Mouse (Mus musculus): Measurements from ENCODE around the gene Gnat2.

The Gnat2 gene

DNA sequence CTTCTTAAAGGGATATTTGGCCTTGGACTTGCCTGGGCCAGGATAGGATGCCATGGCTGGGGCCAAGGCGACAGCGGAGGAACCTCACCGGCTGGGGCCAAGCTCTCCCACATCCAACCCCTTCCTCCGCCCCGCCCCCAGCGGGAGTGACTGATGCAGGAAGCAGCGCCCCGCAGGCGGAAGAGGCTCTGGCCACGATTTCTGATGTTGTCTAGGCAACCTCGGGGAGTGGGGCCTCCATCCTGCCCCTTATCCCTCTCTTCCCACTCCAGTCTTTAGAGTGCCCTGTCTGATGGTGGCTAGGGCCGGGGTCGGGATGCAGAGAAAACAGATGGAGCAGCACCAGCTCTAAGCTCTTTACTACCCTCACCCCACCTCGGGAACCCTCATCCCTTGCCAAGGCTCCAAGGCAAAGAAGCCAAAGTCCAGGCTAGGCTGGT is 7.3 kb upstream of the Gnat2 start:
- DNase-seq = peak; percentile 93 to 96

DNA sequence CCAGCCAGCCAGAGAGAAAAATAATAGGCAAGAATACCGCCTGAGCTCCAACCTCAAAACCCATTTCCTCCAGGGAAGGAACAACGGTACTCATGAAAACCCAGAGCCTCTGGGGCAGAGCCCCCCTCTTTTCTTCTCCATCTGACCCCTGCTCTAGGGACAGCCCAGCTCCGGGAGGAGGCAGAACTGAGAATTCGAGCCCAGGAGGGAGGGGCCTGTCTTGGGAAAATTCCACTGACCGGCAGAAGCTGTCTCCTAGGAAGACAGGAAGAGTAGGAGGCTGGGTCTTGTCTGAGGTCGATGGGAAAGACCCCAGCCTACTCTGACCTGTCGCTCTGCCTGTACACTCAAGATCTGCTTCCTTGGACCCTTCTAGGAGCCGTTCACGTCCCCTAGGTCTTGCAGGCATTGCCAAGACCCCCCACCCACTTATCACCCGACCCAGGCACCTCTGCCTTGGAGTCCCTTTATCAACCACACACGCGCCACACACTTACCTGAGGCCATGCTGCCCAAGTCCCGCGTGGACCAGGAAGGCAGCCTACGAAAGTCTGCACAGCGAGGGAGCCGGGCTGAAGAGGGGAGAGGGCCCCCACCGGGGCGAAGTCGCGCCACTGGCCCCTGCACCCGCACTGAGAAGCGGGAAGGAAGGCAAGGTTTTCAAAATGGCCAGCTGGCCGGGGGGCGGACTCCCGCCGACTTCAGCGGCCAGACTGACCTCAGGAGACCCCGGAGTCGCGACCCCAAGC is 6.7 kb upstream of the Gnat2 start:
- DNase-seq = peak; percentile 87 to 90

DNA sequence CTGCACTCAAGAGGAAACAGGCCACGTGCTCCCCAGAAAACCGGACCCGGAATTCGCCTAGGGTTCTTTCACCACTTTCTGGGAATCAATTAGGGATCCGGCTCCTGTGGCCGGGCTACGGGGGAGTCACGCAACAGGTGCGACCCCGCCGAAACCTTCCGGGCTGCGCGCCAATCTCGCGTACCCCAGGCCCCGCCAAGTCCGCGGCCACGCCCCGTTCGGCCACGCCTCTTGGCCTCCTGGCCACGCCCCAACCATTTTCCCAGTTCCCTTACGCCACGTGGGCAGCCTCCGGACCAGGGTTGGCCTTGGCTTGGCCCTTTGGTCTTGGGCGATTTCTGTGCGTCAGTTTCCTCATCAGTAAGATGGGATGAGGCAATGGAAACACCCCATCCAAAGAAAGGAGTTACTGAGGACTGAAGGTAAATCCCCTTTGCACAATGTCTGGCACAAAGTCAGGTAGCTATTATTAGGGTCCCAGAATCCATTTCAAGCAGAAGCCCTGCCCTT is 6.1 kb upstream of the Gnat2 start, which contains the start of gene Ampd2:
TSS of gene Ampd2 (minus strand) at position 182 of the 510 bp plus-strand sequence.
- DNase-seq = peak; percentile 82 to 88

- no peak for DNase-seq
Measured at GRCm38 (mm10) chr3:108087329-108087728, 5.3 kb upstream of the Gnat2 start.

DNA sequence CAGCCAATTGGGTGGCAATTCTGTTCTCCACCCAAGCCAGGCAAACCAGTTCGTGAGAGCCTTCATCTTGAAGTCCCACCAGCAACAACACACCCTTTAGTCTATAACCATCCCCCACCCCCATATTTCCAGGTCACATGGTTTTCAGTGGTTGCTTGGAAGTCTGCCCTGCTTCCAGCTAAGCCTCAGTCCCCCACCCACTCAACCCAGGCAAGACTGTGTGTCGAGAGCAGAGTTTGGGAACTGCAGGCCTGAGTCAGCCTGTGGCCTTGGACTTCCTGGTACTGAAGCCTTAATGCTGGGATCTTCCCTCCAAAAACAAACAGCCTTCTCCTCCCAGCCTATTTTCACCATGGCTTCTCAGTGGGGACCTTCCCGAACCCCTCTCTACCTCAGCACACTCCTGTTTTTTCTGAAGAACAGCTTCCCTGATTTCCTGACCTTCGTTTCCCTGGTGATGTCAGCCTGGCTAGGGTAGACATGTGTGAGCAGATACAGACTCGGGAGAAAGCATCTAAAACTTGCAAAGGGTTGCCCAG is 3.7 kb upstream of the Gnat2 start:
- no peak for DNase-seq

GRCm38 (mm10) chr3:108089916-108090315 is 2.7 kb upstream of the Gnat2 start:
- DNase-seq = no peak

DNA sequence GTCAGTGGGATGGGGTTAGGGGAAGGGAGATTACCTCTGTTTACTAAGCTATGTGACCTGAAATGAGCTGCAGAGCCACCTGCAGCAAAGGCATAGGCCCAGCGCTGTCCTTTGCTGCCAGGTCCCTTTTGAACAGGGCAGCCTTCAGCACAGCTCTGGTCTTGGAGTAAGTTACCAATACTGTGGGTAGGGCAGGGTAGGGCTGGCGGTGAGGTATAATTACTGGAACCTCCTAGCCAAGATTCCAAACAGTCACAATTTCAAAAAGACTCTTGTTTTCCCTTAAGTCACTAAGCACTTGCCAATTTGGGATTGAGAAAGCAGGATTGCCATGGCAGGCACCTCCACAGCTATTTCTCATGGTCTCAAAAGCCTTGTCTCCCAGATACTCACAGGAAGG is 2.0 kb upstream of the Gnat2 start:
- no peak for DNase-seq

GRCm38 (mm10) chr3:108092030-108092429 is 559 bp upstream of the Gnat2 start:
- DNase-seq = no peak

DNA sequence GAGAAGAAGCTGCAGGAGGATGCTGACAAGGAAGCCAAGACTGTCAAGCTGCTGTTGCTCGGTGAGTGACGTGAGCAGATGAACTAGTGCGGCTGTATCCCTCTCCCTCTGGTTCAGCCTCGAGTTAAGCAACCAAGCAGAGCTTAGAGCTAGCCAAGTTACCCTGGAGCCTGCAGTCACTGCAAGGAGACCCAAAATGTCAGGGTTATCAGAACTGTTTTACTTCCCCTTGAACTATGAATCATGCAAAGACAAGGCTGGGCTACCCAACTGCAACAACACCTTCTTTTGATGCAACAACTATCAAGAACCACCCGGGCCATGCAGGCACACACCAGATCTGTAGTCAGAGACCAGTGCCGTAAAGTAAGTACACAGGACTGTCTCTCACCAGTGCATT is 717 bp downstream of the Gnat2 start:
- DNase-seq = no peak

- DNase-seq = no peak
Measured at GRCm38 (mm10) chr3:108094146-108094545, 1.6 kb downstream of the Gnat2 start.

DNA sequence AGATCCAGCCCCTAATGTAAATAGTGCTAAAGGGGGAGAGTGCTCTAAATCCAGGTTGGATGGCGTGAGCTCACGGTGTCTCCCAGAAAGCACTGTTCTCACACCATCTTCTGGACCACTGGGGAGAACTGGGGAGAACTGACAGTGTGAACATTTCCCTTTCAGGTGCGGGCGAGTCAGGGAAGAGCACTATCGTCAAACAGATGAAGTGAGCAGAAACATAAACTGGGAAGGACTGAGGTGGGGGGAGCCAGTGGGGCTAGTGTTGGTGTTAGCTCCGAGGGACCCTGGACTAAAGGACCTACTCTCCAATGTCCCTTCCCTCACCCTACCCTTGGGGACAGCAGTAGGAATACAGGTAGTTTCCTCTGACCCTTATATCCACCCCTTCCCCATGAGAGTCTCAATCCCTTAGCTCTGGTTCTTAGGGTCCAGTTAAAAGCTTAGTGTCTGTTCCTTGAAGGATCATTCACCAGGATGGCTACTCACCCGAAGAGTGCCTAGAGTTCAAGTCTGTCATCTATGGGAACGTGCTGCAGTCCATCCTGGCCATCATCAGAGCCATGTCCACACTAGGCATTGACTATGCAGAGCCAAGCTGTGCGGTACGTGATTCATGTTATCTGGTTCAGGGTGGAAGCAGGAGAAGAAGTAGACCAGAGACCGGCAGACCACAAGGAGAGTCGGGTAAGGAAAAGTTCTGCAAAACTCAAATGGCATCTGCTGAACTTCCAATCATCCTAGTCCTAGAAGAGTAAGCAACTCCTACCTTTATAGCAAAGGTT is 2.6 kb downstream of the Gnat2 start:
- no peak for DNase-seq

GRCm38 (mm10) chr3:108096226-108096625 is 3.6 kb downstream of the Gnat2 start:
- no peak for DNase-seq

- no peak for DNase-seq
Measured at GRCm38 (mm10) chr3:108096726-108097125, 4.1 kb downstream of the Gnat2 start.

DNA sequence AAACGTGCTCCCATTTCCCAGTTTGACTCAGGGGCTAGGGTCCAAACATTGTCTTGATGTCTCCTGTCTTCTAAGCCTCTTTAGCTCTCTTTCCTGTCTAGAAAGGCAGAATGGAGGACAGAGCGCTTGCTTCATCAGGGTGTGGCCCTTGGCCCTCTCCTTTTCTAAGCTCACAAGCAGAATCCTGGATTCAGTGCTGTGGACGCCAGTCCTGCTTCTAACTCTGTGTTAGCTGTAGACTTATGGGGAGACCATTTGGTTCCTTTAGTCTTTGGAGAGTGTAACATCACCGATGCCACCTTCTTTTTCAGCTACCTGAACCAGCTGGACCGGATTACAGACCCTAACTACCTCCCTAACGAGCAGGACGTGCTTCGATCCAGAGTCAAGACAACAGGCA is 5.1 kb downstream of the Gnat2 start:
- no peak for DNase-seq

GRCm38 (mm10) chr3:108098316-108098715 is 5.7 kb downstream of the Gnat2 start:
- DNase-seq = no peak

- no peak for DNase-seq
Measured at GRCm38 (mm10) chr3:108101594-108101993, 9.0 kb downstream of the Gnat2 start.

GRCm38 (mm10) chr3:108102075-108102474 is 9.5 kb downstream of the Gnat2 start:
- no peak for DNase-seq

DNA sequence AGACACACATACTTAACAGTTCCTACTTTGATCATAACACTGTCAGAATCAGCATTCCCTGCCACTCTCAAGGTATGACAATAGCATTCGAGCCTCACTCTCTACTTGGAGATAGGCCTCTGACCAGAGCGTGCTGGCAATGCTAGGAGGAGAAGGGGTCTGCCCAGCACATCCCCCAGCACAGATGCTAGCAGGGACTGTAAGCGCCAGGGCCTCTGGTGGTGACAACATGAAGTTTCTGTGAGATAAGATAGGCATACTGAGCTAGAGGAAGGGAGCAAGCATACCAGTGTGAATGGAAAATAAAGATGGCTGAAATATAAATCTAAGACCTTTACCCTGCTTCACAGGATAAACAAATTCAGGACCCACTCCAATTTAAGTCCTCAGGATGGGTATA is 12.7 kb downstream of the Gnat2 start:
- no peak for DNase-seq

DNA sequence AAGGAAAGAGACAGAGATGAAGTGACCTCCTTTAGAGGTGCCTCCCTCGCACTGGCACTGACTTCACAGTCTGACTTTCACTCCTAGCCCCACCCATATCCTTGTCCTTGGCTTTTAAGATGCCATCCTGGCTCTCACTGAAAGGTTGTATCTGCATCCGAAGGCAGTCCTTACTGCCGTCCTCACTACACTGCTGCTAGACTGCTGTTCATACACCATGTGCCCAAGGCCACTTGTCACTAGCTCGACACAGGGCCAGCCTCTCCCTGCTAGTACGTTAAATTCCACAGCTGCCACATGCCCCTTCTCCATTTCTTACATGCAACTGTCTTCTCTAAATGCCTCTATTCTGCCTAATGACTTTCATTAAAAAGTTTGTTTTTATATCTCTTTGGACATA is 18.7 kb downstream of the Gnat2 start:
- no peak for DNase-seq

DNA sequence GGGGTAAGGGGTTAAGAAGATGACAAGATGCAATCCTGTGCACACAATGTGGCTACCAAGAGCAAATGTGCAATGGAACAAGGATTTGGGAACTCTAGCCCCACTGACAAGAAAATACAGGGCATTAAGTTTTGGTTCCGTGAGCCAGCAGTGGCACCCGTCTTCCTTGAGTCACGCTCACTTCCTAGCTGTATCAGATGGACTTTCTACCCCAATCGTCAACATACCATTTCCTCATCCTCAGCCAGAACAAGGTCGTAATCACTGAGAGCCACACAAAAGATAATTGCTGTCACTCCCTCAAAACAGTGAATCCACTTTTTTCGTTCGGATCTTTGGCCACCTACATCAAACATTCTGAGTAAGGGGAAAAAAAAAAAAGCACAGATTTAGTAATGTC is 19.7 kb downstream of the Gnat2 start:
- no peak for DNase-seq

DNA sequence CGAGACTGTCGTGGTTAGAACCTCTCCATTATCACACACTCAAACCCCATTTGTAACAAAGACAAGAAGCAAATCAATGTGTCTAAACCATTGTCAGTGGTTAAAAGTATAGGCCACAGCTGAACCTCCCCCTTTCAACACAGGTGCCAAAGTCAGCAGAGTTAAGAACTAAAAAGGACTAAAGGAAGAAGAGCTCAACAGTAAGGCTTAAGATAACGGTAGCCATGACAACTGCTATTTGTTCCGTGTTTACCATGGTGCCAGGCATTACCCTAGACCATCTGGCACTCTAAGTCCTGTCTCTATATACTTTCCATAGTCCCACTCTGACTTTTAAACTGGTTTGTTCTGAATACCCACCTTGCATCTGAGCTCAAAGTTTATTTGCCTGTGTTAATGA is 20.1 kb downstream of the Gnat2 start:
- DNase-seq = no peak

GRCm38 (mm10) chr3:108113591-108114289 is 21.2 kb downstream of the Gnat2 start:
- peak; percentile 41 to 66 for DNase-seq

DNA sequence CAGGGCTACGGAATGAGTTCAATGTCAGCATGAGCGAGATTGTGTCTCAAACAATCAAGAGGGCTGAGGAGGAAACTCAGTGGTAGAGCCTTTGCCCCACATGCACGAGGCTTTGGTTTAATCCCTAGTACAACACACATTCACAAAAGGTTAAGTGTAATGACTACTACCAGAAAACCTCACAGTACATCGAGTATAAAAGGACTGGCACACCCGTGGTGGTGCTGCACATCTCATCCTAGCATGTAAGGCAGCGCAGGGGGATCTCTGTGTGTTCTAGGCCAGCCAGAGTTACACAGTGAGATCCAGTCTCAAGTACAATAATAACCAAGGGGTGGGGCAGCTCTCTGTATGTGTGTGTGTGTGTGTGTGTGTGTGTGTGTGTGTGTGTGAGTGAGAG is 24.9 kb downstream of the Gnat2 start:
- no peak for DNase-seq

Data from lung, adult 18-20 months (tissue).